Mouse (Mus musculus): ENCODE results near the gene Akt1.

DNA sequence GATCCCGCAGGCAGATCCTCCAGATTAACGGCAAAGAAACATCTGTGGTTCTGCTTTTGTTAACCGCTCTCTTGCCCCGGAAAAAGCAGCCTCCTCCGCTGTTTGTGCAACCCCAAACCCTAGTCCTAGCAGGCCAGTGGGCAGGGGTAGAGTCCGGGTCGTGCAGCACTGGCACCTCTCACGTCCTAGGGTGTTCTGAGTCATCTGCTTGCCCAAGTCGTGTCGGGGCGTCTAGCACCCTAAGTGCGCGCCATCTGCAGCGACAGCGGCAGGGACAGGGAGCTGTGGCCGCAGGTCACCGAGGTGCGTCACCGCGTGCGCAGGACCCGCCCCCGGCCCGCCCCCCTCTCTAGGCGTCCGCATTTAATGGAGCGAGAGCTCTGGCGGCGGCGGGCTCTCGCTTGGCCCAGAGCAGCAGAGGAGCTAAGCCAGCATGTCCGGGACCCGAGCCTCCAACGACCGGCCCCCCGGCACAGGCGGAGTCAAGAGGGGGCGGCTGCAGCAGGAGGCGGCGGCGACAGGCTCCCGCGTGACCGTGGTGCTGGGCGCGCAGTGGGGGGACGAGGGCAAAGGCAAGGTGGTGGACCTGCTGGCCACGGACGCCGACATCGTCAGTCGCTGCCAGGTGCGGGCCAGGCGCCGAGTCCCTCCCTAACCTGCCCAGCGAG, 54.9 kb downstream of the Akt1 start, which contains the start of gene Adssl1:
- TF ChIP-seq CTCF (IDR thresholded peaks at IDR 0.05; ENCODE audit: control insufficient read depth, insufficient read depth, insufficient replicate concordance, low read depth, low read length), result no peak
- no peak for TF ChIP-seq POLR2A (IDR thresholded peaks at IDR 0.05; ENCODE audit: control insufficient read depth, low read depth, low read length)

Measured in testis, adult 2 months (tissue).